Mouse (Mus musculus) thymus, adult 2 months (tissue): ENCODE measurements around the gene Fam185a.

ENCODE experiments used
- CTCF ChIP-seq: fragments of 200-500 bp; IDR thresholded peaks from 2 replicates; pipeline ENCODE4 v1.5.1; 2012; ENCODE audit warnings: mild to moderate bottlenecking, control low read depth, low read length, moderate library complexity, borderline replicate concordance; ENCODE audit not compliant: control insufficient read depth, poor library complexity, insufficient read depth; ENCODE audit errors: extremely low read depth
- POLR2A ChIP-seq: fragments of 200-500 bp; IDR thresholded peaks from 2 replicates; pipeline ENCODE4 v1.6.1; 2012; ENCODE audit warnings: mild to moderate bottlenecking, low read length, control low read depth, moderate library complexity; ENCODE audit not compliant: control insufficient read depth, poor library complexity, insufficient read depth; ENCODE audit errors: extremely low read depth

- TF ChIP-seq CTCF (no peak), POLR2A (no peak)
Observed at GRCm38 (mm10) chr5:21506887-21507286, 82.1 kb downstream of the Fam185a start.
